Mouse (Mus musculus) retina, postnatal 7 days (tissue): Measurements from ENCODE around the gene Kcng3.

ENCODE experiments used
- DNase-seq: peaks from one replicate; pipeline ENCODE4 v3.0.0-alpha.2; 2012; ENCODE audit warnings: low read depth, low spot score

The Kcng3 gene

DNA sequence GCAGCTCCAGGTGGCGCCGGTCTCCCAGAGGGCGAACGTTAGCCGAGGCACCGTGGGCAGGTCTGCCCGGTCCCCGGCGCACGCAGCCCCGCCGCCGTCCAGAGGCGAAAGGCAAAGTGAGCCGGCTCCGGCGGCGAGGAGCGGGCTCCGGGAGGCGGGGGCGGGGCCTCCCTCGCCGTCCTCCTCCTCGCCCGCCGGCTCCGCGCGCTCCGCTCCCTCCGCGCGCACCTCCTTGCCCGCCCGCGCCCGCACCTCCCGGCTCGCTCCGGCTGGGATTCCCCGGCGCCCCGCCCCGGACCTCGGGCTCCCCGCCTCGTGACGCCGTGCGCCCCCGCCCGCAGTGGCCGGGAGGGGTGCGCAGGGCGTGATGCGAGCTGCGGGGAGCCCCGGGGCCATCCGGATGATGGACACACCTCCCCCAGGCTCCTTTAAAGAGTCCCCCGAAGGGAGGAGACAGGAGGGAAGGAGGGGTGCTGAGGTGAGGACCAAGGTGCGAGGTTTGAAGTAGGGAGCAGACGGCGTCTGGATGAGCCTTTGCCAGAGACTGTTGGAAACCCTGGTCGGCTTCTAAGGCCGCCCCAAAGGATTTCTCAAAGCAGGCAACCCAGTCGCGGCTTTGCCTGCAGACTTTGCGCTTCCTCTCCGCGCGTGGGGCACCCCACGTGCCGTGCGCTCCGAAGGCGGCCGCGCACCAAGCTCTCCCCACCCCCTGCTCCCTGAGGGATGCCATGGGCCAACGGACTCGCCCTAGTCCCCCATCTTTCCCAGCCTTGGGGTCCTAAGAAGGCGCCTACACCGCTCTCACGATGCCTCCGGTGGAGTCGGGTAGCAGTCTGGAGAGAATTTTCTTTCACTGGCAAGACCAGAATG is at the start of gene Kcng3:
Gene Kcng3 (minus strand): TSS at position 113 of the 870 bp plus-strand sequence.
- no peak for DNase-seq

DNA sequence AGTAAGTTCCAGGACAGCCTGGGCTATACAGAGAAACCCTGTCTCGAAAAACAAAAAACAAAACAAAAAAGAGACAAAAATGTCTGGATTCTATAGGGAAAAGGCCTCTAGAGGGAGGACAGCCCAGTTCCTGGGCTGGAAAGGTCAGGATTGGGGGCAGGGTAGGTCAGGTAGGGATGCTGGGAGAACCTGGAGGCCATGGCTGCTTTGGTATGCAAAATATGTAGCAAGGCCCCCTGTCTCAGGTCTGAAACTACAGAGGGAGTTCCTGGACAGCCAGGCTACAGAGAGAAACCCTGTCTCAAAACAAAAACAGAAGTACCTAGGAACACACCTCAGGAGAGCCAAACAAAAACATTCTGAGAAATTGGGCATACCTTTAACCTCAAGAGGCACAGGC is 45.7 kb upstream of the Kcng3 start:
- no peak for DNase-seq

DNA sequence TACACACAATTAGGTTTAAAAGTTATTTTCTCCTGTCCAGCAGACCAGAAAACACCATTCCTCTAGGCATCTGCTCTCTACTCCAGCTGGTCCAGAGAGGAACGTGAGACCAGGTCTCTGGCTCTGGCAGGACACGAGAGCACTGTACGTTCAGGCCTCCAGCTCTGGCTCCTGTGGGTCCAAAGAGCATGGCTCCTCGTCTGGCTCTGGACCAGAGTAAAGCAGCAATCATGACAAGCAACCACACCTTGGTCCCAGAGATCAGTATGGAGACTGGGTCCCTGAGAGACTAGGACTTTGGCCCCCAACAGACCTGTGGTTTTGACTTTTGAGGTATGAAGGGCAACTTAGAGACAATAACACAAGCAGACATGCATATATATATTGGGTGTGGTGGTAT is 41.0 kb upstream of the Kcng3 start:
- no peak for DNase-seq

DNA sequence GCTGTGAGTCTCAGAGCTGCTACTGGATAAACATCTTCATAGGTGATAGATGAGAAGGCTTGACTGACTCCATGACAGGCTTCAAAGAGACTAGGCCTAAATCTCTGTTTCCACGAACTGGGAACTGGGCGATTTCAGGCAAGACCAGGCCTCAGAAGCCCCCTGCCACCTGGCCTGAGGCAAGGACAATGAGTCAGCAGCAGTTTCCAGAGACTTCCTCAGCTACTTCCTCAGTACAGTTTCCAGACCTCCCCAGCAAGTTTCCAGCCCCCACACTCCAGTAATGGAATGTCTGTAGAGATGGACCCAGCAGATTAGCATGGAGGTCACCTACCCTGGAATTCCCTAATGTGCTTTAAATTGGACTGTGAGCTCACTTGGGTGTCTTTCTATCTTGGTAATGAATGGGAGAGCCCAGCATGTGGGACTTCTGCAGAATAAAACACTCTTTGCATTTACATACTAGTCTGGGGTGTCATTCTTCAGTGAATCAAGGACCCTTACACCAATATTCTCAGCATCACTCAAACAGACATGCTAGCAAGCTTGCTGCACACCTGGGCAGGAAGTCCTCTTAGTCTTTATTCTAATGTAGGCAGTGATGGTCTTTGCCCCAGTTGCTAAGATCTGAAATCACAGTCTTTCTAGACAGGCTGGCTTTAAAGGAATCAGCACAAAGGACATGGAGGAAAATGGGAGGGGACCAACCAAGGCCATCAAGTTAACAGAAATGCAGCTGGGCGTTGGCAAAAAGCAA is 36.4 kb upstream of the Kcng3 start:
- DNase-seq: no peak

DNA sequence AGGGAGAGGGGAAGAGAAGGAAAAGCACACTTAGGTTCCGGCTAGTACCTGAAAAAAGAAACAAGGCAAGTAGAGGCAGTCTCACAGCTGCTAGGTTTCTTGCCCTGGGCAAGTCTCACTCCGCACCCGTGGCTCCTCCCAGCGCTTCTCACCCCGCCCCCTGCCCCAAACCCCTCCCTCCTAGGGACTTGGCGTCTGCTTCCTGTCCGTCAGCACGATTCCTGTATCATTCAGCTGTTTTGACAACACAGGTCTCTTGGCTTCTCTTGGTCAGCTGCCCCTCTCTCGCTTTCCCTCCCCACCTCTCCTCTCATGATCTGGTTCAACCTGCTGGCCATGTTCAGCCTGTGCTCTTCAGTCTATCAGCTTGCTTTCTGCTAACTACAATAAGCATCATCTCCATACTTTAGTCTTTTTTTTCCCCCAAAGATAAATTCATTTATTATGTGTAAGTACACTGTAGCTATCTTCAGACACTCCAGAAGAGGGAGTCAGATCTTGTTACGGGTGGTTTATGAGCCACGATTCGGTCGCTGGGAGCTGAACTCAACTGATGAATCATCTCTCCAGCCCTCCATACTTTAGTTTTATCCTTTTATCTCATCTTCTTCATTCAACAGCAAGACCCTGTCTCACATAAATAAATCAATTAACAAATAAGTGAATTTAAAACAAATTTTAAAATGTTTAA is 35.0 kb upstream of the Kcng3 start:
- DNase-seq: no peak

DNA sequence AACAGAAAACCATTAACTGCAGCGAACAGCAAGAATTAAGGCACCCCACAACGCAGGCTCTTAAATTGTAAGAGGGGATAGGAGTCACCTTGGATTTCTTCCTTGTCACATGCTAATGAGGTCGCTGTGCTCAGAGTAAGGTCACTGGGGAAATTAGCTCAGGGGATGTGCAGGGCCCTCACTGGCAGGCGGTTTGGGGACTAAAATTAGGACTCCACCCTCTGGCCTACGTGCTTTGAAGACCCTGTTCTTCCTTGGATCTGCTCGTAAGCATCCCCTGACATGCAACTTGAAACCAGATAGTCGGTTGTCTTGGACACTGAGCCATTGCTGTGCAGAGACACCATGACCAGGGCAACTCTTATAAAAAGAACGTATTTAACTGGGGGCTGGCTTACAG is 33.1 kb upstream of the Kcng3 start:
- DNase-seq: no peak

DNA sequence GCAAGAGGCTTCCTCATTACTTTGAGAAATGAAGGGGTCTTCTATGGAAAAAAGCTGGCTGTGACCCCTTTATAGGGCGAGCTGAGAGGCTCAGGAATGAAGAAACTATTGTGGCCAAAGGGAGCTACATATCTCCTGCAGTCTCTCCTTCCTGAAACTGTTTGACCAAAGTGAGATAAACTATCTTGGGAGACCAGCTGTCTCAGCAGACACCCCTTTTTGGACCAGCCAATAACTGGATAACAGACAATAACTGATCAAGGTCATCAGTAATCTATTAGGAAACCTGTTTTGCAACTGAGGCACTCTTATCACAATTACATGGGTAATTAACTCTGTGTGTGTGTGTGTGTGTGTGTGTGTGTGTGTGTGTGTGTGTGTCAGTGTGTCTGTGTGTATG is 27.2 kb upstream of the Kcng3 start:
- DNase-seq: no peak

DNA sequence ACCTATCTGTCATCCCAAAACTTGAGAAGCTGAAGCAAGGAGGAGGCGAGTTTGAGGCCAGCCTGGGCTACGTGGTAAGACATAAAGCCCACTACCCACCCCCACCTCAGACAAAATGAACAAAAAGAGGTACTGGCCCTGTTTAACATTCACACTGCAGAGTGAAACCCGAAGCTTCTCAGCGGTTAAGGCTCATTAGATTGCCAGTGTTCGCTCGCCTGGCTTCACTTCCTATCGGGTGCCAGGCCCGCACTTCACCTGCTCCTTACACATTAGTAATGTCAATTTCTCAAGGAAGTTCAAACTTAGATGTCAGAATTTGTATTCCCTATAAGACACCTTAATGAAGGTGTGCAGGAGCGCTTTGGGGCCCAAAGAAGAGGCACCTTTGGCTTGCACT is 25.7 kb upstream of the Kcng3 start:
- DNase-seq: no peak

DNA sequence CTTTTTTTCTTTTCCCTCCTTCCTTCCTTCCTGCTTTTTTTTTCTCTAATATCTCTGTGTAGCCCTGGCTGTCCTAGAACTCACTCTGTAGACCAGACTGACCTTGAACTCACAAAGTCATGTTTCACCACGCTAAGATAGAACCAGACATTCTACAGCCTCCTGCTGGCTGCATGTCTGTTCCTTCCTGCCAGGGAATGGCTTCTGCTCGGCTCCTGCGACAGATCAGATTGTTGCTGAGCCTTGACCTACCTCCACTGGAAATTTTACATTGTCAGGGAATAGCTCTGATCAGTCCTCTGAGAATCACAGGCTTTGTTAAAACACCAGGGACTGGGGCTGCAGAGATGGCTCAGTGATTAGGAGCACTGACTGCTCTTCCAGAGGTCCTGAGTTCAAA is 24.0 kb upstream of the Kcng3 start:
- no peak for DNase-seq

DNA sequence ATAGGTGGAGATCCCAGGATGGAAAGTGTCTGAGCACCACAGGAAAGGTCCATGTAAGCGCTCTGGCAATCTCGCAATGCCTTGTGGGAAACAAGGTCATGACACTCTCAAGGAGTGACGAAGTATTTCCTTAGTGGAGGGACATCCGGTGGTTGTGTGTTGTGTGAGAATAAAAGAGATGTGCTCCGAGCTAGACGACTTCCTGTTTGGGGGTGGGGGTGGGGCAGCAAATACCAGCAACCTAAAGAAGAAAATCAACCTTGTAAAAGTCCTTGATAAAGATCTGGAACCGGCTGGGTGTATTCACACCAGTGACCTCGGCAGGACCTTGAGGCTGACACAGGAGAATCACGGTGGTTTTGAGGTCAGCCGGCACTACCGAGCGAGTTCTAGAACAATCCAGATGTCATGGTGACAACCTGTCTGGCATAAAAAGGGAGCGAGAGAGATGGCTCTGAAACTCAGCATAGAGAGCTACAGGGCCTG is 23.0 kb upstream of the Kcng3 start:
- DNase-seq: no peak

DNA sequence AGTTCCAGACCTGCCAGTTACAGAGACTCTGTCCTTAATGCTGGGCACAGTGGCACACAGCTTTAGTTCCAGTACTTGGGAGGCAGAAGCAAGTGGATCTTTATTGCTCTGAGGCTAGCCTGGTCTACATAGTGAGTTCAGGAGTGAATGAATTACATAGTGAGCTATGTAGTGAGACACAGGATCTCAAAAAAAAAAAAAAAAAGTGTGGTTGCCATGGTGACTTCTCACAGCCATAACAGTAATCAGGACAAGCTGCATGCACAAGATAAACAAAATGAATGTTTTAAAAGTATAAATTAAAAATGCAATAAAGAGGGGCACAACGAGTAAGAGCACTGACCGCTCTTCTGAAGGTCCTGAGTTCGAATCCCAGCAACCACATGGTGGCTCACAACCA is 21.9 kb upstream of the Kcng3 start:
- no peak for DNase-seq

DNA sequence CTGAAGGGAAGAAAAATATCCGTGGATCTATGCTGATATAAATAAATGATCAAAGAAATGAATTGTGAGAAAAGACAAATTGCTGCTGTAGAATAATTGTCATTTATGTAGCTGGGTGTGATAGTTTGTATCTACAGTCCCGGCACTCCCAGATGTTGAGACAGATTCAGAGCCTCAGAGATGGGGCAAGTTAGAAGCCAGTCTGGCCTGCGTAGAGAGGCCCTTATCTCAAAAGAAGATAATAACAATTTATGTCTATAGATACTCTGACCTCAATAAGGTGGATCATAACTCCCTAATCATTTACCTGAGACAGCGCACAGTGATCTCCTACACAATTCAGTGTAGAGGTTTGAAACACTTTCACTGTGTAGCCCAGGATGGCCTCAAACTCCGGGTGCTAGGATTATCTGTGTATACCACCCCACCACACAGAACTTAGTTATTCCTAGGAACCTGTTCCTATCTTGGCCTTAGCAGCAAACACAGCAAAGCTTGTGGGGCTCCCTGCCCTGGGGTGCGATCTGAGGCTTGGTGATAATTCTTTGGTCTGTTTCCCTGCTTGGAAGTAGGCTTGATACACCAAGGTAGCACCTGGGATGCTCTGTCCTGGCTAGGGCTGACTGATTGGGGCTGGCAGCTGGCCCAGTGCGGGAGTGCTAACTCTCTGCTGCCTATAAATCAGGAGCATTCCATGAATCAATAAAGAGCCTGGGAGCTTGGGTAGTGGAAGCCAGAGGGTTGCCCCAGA is 19.4 kb upstream of the Kcng3 start:
- no peak for DNase-seq

DNA sequence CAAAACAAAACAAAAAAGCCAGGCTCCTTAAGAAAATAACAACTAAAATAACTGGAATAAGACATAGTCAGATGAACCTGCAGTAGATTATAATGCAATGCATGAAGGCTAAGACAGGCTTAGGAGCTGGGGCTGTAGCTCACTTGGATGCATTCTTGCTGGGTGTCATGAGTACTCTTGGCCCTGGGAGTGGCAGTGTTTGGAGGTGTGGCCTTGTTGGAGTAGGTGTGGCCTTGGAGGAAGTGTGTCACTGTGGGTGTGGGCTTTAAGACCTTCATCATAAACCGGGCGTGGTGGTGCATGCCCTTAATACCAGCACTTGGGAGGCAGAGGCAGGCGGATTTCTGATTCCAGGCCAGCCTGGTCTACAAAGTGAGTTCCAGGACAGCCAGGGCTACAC is 18.3 kb upstream of the Kcng3 start:
- no peak for DNase-seq

DNA sequence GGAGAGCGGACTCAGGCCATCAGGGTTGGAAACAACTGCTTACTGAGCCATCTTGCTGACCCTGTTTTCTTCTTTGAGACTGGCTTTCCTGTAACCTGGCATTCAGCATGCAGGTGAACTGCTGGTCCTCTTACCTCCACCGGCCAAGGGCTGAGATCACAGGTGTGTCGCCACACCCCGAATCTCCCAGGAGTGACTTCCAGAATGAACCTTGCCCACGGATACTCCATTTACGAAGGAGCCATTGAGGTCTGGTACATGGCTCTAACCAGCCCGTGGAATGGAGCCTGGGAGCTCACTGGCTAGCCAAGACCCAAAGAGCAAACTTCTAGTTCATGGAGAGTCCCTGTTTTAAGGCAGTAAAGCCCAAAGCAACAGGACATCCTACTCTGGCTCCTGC is 15.7 kb upstream of the Kcng3 start:
- no peak for DNase-seq

DNA sequence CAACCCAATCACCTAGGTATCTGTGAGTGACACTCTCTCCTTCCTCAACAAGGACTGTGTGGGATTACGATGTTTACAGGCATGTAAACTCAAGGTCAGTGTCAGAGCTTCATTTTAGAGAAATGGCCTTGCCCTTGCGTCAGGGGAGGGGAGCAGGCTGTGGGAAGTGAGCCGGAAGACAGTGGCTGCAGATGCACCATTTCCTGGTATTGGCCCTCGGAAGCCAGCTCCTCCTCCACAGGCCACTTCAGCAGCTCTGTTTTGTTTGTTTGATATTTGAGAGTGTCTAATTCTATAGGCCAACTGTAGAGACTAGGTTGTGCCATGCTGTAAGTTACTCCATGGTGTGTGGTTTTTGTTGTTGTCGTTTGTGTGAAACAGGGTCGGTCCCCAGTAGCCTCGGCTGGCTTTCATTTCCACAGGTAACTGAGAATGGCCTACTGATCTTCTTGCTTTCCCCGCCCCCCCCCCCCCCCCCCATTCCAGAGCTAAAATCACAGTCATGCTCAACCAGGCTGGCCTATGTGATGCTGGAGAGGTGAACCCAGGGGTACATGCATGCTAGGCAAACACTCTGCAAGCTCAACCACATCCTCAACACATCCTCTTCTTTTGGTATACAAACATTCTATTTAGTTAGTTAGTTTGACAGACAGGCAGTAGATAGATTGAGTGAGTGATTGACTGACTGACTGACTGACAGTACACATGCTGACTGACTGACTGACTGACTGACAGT is 14.9 kb upstream of the Kcng3 start:
- no peak for DNase-seq

DNA sequence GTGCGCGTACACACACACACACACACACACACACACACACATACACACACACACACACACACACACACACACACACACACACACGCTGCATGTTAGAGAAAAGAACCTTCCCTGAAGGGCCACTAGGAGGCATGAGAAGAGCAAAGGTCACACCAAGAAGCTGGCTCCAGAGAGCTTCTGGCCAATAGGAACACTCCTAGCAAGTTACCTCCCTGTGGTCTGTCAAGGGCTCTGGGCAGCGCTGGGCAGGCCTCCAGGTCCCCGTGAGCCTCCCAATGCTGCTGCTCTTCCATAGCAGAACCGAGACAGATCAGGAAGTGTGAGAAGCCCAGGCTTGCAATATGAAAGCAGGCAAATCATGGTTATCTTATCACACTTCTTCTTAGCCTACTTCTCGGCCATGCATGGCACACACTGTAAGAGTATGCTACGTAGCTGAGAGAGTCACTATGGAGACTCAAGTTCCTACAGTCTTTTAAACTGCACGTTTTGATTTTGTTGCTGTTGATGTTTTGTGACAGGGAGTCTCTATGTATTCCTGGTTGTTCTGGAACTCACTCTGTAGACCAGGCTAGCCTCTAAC is 13.6 kb upstream of the Kcng3 start:
- DNase-seq: no peak

DNA sequence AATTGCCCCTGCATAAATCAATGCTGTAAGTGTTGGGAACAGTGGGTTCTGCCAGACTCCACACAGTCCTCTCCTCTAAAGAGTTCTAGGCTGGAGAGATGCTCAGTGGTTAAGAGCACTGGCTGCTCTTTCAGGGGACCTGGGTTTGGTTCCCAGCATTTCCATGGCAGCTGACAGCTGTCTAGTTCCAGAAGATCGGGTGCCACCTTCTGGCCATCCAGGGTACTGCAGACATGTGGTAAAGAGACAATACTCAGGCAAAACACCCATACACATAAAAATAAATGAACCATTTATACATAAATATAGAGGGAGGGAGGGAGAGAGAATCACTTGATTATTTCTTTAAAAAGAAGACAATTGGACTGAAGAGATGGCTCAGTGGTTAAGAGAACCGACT is 5.7 kb upstream of the Kcng3 start:
- no peak for DNase-seq

DNA sequence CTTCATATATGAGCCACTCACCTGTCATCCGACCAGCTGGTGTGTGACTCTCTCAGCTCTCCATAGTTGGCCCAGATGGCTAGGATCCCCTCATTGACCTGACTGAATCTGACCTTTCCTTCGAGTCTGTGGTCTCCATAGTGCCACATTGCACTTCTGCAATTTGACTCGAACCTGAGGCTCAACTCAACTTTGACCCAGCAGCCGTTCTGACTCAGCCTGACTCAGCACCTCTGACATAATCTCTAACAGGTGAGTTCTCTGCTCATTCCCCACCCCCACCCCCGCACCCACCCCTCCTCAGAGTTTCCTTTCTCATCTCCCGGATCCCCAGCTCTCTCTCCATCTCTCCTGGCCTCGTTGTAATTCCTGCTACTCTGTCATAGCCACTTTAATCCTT is 4.7 kb upstream of the Kcng3 start:
- no peak for DNase-seq

DNA sequence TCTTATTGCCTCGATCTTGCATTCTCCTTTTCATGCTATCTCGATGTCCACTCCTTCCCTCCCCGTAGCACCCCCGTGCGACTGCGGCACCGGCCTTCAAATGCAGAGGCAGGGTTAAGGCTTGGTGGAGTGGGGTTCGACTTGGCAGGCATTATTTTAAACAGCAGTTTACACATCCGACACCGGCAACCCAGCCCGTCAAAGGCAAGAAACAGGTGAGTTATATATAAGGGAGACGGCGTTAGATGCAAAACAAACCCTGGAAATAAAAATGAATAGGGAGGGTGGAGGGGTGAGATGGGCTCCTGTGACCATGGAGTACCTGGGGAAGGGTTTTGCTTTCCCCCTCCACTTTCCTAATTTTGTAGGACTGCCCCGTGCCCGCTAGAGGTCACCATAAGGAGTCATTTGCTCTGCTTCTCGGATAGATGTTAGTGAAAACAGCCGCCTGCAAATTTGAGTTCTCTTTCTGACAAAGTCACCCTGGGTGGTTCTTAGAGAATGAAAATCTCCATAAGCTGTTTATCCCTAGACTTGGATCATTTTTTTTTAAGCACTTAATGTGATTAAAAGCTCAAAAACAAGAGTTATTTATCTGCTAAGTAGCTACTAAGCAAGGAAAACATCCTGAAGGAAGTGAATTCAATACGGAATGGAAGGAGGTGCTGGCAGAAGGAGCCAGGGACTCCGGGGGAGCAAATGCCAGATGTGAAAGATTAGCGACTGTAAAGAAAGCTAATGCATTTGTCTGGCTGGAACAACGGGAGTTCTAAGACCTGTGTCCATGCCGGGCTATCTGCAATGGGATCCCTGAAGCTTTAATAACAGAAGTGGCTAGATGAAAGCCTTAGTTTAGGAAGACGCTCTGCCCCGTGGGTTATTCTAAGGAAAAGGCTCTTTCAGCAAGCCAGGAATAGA is 1.2 kb upstream of the Kcng3 start:
- DNase-seq: peak; percentile 46
